Mouse (Mus musculus) cerebellum, adult 2 months (tissue): ENCODE data around the gene Asb9. TPM values are rescaled to one million over a fixed set of nuclear protein-coding genes. Genes with fewer than 3 reads are reported as not detected.
A peak's percentile ranks its signal among the peaks of the same experiment; 100 is the strongest.

ENCODE experiments used
- DNase-seq, 2 experiments: peaks; one replicate each; pipeline ENCODE4 v3.0.0; 2021
- H3K27ac ChIP-seq: fragments of 200-500 bp; 2 replicates; pipeline ENCODE4 v1.5.1; 2012; ENCODE audit warnings: low read length, control low read depth, inconsistent platforms; ENCODE audit not compliant: insufficient read depth
- H3K27me3 ChIP-seq: fragments of 200-500 bp; 2 replicates; pipeline ENCODE4 v1.6.1; 2012; ENCODE audit warnings: inconsistent platforms, mild to moderate bottlenecking, low read length, moderate library complexity; ENCODE audit not compliant: control insufficient read depth, insufficient read depth
- H3K4me1 ChIP-seq: fragments of 200-500 bp; 2 replicates; pipeline ENCODE4 v1.6.1; 2011; ENCODE audit warnings: low read length; ENCODE audit not compliant: control insufficient read depth, insufficient read depth
- H3K4me3 ChIP-seq: fragments of 200-500 bp; replicated peaks from 2 replicates; pipeline ENCODE3; 2011; ENCODE audit warnings: mild to moderate bottlenecking, low read depth, low read length, control low read depth; ENCODE audit not compliant: insufficient read depth
- CTCF ChIP-seq: fragments of 200-500 bp; IDR thresholded peaks from 2 replicates; pipeline ENCODE4 v1.5.1; 2011; ENCODE audit warnings: low read depth, mild to moderate bottlenecking, control low read depth, low read length, moderate library complexity, borderline replicate concordance; ENCODE audit not compliant: insufficient read depth
- POLR2A ChIP-seq: fragments of 200-500 bp; IDR thresholded peaks from 2 replicates; pipeline ENCODE4 v1.6.1; 2011; ENCODE audit warnings: low read length, control low read depth, borderline replicate concordance; ENCODE audit not compliant: insufficient read depth
- WGBS: fragments of 180-500 bp; shearing (Covaris S2); methylation state at CpG from one replicate; pipeline ENCODE4 v1.1.7; 2018; 5-methylcytosine and 5-hydroxymethylcytosine counted together
- polyA plus RNA-seq: library from polyadenylated mRNA; depleted of rRNA; stranded (reverse); fragments of >200 nt; gene quantifications from 2 replicates; pipeline ENCODE4 v1.2.3, GENCODE M21; 2012; rRNA removed

The Asb9 gene
- not detected in 2 replicates for polyA plus RNA-seq

DNA sequence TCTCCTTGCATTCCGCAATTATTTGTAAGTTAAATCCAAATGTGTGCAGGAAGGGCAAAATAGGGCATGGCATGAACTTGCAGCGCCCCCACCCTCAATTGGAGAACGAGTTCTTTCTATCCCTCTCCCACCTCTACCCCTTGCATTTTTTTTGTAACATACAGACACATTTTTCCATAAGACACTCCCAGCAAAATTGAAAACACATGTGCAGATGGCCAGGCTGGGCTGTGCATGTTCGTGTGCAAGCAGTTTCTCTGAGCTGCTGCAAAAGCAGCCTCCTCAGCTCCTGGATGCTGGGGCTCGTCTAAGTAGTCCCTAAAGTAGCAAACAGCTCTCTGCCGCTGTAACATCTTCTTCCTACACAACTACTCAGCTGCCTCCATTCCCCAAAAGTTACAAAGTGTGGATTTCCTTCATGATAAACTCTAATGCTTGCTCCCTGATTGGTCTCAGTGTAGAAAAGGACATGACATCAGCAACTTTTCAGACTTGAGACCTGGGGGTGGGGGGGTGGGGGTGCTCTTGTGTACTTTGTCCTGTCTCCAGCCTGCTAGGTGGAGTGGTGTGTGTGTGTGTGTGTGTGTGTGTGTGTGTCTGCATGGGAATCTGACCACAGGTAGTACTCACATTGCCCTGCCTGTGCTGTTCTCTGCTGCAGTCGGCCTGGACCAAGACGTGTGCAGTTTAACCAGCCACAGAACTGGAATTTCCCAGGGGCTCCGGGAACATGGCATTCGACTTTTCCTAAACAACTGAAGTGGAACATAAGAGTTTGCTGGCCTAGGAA, at the start of gene Asb9:
Gene Asb9, plus strand, starts transcription at position 619 of the 790 bp plus-strand sequence.
- Histone ChIP-seq H3K27me3 (no peaks in the 10 kb centered on the region), H3K4me1 (no peaks in the 10 kb centered on the region), H3K4me3 (no peak within 1 kb of the TSS), H3K27ac (no peak within 1 kb of the TSS)
- 76% methylated on average over 10 of the region's 10 CpGs for WGBS
- no peak for DNase-seq
- no peak for TF ChIP-seq CTCF
- TF ChIP-seq POLR2A: no peak

DNA sequence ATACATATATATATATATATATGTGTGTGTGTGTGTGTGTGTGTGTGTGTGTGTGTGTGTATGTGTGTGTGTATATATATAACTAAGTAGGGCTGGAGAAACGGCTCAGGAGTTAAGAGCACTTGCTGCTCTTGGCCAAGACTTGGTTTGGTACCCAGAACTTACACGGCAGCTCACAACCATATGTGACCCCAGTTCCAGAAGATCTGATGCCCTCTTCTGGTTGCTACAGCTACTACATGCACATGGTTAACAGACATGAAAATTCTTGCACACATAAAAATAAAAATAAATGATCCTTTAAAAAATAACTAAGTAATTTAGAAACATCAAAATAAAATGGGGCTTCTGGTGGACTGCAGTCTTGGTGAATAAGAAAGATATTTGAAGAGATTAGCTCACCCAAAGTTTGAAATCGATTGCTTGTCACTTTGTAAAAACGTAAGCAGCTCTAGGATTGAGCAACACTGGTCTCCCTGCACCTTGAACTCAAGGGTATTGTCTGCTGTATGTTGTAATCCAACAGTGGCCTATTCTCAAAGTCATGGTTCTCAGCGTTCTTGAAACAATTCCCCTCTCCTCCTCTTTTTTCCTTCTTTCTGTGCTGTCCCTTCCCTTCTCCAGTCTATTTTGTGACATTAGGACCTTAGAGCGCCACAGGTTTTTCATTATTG, 46.8 kb upstream of the Asb9 start:
- H3K4me3 ChIP-seq: no peak overlapping the region
- no peak for DNase-seq
- WGBS: 61% methylated on average over 6 of the region's 6 CpGs
- no peak overlapping the region for H3K27ac ChIP-seq
- H3K27me3 ChIP-seq: no peaks in the 10 kb centered on the region
- H3K4me1 ChIP-seq: no peaks in the 10 kb centered on the region
- no peak for TF ChIP-seq POLR2A
- TF ChIP-seq CTCF: no peak

DNA sequence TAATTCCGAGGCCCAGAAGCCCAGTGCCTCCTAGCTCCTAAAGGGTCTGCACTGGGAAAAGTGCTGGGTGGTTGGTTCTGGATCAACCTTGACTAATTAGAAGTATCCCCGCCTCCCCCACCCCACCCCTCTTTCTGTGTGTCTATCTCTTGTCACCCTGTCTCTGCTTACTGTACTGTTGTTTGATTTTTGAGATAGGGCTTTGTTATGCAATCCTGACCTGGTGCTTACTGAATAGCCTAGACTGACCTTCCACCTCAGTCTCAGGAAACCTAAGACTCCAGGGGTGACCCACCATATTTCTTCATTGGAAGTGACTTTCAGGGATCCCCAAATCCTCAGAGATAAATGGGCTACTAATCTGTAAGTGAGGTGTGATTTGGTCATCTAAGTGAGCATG, 3.9 kb upstream of the Asb9 start:
- TF ChIP-seq CTCF (no peak), POLR2A (no peak)
- Histone ChIP-seq H3K4me1 (no peaks in the 10 kb centered on the region), H3K4me3 (no peak overlapping the region), H3K27me3 (no peaks in the 10 kb centered on the region), H3K27ac (no peak overlapping the region)
- no peak for DNase-seq
- 41% methylated on average over 2 of the region's 2 CpGs for WGBS

DNA sequence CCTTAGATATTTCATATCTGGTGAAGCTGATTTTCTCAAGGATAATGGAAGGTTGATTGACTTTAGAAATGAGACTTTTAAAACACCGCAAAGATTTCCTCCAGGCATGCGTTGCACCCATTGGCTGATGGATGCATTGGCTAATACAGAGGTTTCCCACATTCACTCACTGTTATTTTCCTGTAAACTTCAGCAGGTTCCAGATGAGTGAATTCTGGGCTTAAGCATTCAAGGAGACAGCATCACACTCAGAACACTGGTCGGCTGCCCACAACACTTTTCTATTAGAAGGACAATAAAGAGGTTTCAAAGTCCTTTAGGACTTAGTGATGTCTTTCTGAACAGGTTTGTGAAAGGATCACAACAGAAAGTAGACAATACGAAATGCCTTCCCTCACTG, 941 bp downstream of the Asb9 start:
- H3K4me3 ChIP-seq: no peak overlapping the region
- no peak for DNase-seq
- TF ChIP-seq CTCF: no peak
- TF ChIP-seq POLR2A: no peak
- no peaks in the 10 kb centered on the region for H3K27me3 ChIP-seq
- H3K4me1 ChIP-seq: no peaks in the 10 kb centered on the region
- H3K27ac ChIP-seq: no peak overlapping the region
- WGBS: 78% methylated on average over 4 of the region's 4 CpGs

- Histone ChIP-seq H3K4me3 (no peak overlapping the region), H3K27ac (no peak overlapping the region), H3K27me3 (no peaks in the 10 kb centered on the region), H3K4me1 (no peaks in the 10 kb centered on the region)
- 27% methylated on average over 3 of the region's 3 CpGs for WGBS
- no peak for DNase-seq
- no peak for TF ChIP-seq POLR2A
- no peak for TF ChIP-seq CTCF
These were observed 2.6 kb downstream of the Asb9 start for GRCm38 (mm10) chrX:164508728-164509127.

DNA sequence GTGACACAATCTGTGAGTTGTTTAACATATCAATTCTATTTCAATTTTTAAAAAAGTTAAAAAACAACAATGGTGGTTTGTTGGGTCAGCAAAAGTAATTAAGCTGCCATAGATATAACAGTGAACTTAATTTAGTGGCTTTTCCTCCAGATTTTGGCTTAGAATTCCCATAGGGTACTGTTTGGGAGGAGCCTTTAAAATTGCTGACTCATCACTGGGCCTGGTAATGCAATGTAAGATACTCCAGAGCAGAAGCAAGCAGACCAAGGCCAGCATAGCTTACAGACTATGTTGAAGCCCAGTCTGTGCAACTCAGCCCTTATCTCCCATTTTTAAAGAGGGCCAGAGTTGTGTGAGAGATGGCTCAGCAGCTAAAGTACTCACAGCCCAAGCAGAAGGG, 16.0 kb downstream of the Asb9 start:
- no peak overlapping the region for H3K4me3 ChIP-seq
- no peaks in the 10 kb centered on the region for H3K27me3 ChIP-seq
- H3K27ac ChIP-seq: no peak overlapping the region
- no peaks in the 10 kb centered on the region for H3K4me1 ChIP-seq
- no peak for TF ChIP-seq POLR2A
- TF ChIP-seq CTCF: no peak
- no peak for DNase-seq

DNA sequence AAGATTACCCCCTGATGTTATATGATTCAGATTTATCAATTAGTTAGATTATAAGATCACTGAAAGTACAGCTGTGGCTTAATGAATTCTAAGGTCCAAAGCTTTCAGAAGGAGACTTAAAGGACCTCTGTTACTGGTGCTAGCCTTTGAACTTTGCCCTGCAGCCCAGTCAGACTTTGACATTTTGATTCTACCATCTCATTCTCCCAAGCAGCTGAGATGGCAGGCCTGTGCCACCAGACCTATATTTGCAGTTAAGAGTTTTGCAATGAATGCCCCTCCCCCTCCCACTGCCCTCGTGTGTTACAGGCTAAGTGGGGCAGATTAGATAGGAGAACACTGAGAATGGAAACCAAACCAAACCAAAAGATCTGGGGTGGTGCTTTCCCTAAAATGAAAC, 20.4 kb downstream of the Asb9 start:
- WGBS: 29% methylated on average over 1 of the region's 1 CpGs
- no peak overlapping the region for H3K27ac ChIP-seq
- no peak for DNase-seq
- TF ChIP-seq CTCF (no peak), POLR2A (no peak)
- no peak overlapping the region for H3K4me3 ChIP-seq
- H3K27me3 ChIP-seq: no peaks in the 10 kb centered on the region
- no peaks in the 10 kb centered on the region for H3K4me1 ChIP-seq

GRCm38 (mm10) chrX:164541436-164542317, 35.5 kb downstream of the Asb9 start:
- Histone ChIP-seq H3K4me1 (no peaks in the 10 kb centered on the region), H3K4me3 (no peak overlapping the region), H3K27me3 (no peaks in the 10 kb centered on the region), H3K27ac (no peak overlapping the region)
- WGBS: 16% methylated on average over 11 of the region's 11 CpGs
- TF ChIP-seq POLR2A (no peak), CTCF (no peak)
- peak; percentile 6 to 24 for DNase-seq
